Mouse (Mus musculus) ovary, postnatal 10 days (tissue): ENCODE data around the gene Hoxa6.

Experiments used
- DNase-seq: peaks from one replicate; pipeline ENCODE4 v3.0.0; 2022; ENCODE audit warnings: low spot score

Hoxa6 gene

DNA sequence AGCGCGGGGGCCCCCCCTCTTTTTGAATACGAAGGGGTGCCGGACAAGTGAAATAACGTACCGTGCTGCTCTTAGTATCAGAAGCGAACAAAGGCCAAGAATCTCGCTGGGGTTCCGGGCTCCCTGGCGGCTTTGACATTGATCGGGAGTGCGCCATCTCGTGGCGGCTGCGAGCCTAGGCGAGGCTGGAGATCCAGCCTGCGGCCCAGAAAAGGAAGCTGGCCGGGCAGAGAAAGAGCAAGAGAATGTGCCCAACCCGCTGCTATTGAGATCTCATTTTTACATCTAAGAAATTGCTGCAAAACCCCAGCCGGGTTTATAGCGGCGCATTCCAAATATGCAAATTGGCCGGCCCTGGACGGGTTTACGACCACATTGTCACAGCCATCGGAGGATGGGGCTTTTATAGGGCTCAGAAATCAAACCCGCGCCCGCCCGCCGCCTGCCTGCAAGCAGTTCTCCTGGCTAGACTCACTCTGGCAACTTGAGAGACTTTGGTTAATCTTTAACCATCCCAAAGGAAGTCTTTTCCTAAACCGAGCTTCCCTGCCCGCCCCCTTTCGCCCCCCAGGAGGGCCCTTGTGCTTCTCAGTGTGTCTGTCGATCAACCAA, 32.0 kb upstream of the Hoxa6 start, which contains the start of gene Hoxa10:
Gene Hoxa10 (minus strand): TSS at position 466 of the 612 bp plus-strand sequence.
- no peak for DNase-seq

DNA sequence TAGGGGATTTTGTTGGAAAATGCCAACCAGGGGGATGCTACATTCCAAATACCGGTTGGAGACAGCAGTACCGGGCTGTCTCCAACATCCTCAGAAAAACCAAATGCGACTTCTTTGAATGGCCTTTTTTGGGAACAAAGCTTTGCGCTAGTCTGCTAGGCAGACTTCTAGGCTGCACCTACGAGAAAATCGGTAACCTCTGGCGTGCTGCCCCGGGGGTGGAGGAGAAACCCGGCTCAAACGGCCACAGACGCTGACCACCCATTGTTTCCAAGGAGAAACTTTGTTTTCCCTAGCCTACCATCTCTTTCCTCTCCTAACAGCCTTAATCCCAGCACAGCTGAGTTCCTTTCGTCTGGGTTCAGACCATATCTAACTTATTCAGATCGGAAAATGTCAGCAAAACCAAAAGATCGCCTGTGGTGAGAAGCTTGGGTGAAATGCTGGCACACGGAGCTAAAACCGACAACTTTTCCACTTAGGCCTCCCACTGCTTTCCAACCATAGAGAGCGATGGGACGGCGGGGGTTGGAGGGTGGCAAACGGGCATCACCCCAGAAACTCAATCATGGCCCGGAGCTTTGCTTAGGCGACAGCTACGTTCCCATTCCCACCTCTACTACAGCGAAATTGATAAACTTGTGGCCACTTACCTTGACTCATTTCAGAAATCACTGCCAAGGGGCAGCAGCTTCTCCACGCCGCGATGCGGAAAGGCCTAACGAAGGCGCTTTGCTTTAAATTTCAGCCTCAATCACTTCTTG, 31.3 kb upstream of the Hoxa6 start:
- no peak for DNase-seq

DNA sequence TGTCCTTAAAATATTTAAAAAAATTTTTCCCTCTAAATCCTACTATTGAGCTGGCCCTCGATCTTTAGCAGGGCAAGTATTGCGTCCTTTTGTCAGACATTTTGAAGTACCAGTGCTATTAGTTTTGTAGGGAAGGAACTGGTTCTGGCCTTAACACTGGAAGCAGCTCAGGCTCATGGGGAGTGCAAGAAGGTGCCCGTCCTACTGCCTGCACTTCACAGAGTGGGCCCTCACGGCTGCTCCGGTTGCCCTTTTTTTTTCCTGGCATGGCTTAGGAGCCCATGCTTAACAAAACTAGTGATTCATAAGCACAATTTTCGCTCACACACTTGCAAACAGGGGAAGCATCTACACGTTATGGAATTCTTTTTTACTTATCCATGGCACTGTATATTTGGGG, 30.5 kb upstream of the Hoxa6 start:
- DNase-seq = no peak

DNA sequence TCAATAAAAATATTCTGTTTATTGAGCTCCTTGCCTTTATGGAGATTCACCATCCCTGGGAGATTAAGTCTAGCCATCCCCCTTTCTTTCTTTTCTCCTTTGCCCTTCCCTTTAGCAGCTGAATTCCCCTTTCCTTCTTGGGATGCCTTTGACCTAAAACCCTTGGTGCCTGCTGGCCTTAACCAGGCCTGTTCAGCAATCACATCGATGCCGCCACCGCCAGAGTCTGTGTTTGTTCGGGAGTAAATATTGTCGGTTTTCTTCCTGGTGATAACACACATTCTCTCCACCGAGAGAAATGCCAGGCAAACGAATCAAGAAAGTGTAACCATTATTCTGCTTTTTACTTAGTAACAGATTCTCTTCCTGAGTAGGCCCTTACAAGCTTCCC, 29.6 kb upstream of the Hoxa6 start:
- DNase-seq = no peak

DNA sequence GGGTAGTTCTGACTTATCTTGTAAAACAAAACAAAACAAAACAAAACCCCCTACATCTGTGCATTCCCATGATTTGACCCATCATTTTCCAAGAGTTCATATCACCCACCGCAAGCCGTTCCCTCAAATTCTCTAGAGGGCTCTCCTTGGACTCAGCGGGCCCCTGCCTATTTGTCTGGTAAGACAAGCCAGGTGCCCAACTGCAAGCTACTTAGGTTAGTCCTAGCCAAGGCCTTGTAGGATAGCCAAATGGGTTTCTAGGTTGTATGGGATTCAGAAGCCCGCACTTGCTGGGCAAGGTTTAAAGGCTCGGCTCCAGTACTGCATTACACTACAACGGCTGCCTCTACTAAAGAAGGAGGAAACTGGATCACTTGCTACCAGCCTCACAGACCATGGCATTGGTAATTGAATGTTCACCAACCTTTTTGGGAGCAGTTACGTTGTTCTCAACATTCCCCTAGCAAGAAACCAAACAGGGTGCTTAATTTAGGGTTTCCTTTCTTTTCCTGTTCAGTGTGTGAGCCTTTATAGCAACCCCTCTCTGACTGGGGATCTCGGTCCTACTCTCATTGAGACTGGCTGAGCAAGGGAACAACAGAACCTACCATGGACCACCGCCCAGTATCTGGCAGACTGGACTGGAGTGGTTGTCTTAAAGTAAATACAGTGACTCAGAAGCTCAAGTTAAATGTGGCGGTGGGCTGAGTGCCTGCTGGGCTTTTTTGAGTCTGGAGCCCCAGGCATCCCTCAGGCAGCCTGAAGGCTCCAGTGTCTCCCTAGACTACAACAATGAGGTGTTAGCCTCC, 29.0 kb upstream of the Hoxa6 start:
- DNase-seq = no peak

DNA sequence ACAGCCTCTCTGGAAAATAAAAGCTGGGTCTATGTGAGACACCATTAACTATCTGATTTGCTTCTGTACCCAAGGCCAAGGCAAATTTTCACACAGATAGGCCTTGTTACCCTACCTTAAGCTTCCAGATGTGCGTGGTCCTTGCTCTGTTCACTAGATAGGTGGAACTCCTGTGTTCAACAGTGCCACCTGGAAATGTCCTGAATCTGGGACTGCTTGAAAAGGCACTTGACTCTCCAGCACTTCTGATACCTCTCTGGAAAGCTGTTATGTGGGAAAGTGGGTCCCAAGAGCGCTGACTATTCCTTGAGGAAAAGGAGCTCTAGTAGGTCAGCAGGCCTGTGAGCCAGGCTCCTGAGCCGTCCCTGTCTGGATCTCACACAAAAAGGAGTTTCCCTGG, 28.3 kb upstream of the Hoxa6 start:
- no peak for DNase-seq

DNA sequence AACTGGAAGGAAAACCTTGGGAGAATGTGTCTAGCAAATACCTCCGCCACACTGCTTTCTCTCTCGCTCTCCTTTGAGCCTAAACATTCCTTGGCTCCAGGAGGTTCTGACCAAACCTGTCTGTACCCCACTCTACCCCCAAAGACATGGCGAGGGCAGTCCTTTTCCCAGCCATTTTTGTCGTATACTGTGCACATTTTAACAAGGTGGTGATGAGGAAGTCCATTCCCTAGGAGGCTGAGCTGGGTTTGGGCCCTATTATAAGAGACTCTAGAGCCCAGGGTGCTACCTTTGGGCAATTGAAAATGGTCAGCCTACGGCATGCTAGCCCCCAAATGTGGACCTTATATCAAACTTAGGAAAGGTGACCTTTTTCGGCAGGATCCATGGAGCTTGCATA, 27.3 kb upstream of the Hoxa6 start:
- no peak for DNase-seq

DNA sequence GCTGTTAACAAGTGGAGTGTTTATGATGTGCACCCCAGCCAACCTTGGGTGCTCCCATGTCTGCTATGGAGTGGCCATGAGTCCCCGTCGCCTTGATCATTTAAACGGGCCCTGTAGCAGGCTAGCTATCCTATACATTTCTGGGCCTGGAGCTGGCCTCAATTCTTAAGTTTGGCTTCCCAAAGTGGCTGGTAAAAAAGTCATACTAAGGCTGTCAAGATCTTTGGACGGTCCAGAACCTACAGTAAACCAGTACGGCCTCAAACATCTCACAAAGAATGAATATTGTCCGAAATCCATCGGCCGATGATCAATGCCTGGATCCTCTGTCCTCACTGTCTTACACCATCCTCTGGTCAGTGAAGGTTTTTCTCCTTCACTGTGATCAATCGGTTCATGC, 26.7 kb upstream of the Hoxa6 start:
- no peak for DNase-seq

DNA sequence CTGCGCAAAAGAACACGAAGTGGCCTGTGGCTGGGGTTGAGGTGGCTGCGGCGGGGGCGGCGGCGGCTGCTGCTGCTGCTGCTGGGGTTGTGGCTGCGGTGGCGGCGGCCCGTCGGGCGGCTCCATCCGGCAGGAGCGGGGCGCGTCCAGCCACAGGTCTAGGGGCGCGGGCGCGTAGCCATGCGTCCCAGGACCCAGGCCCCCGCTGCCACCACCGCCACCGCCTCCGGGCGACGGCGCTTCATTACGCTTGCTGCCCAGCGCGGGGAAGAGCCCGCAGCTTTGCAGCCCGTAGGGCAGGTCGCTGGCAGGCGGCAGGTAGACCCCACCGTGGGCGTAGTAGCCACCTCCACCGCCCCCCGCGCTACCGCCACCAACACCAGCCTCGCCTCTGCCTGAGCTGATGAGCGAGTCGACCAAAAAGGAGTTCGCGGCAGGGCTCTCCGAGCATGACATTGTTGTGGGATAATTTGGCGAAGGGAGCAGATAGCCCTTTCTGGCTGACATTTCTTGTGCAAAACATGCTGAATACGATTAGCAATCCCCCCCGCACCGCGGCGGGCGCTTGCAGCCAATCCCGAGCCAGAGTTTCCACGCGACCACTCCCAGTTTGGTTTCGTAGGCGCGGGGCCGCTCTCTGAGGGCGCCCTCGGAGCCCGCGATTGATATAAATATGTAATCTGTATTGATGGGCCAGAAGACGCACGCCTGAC, 26.1 kb upstream of the Hoxa6 start:
- no peak for DNase-seq

DNA sequence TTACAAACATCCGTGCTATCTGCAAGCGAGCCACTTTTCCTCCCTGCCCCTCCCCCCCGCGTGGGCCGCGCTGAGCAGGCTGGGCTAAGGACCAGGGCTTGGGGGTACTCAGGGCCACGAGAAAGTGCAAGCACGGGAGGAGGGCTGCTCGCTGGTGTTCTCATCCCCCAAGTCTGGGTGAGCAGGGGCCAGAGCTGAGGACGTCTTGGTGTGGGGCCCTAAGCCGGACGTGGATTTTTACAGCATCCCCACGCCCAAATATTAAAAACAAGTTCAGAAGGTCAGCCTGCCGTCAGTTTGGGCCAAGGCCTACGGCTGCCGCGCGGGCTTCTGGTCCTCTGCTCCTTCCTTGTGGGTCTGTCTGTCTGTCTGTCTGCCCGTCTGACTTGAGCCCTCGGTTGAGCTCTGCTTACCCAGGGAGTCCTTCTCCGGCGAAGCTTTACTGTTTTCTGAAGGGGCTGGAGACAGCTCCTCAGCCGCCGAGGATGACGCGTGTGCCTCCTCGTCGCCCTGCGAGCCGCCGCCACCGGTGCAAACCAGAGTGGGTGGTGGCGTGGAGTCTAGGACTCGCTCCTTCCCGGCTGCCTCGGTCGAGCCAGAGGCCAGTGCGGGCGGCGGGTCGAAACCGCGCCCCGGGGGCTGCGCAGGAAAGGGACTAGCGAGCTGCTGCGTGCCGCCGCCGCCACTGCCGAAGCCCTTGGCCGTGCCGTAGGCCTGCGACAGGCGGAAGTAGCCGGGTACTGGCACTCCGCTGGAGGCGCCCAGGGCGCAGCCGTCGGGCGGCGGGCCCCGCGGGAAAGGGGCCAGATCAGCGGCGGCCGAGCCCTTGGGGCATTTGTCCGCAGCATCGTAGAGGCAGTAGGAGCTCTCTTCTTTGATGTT, 25.3 kb upstream of the Hoxa6 start:
- no peak for DNase-seq

DNA sequence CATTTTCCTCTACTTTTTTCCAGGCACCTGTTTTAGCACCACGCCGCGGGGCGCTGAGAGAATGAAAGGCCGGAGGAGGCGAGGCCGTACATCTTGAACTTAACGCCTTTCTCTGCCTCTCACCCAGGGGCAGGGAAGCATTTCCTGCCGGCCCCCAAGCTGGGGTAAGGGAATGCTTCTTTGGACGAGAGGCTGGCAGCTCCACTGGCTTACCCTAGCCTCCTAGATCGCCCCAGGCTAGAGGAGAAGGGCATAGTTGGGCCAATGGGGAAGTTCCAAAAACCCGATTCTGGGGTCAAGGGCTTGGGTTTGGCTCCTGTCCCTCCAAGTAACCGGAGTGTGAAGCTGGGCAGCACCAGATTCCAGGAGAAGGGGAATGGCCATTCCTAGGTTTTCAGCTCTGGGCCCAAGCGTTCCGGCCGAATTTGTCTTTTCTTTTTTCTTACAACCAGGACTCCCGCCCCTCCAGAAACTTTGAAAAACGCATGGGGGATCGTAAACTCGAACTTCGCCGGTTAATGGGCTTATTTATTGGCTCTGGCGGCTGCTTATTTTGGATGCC, 24.5 kb upstream of the Hoxa6 start:
- no peak for DNase-seq

DNA sequence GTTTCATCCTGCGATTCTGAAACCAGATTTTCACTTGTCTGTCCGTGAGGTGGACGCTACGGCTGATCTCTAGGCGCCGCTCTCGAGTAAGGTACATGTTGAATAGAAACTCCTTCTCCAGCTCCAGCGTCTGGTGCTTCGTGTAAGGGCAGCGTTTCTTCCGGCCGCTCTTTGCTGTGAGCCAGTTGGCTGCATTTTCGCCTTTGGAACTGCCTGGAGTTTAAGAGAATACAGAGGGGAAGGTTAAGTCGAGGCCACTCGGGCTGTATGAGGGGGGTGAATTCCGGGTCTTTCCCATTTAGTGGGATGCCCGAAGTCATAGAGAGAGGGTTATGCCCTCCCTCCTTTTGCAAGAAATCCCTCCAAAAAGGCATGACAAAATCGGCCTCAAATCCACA, 24.0 kb upstream of the Hoxa6 start:
- DNase-seq = no peak

DNA sequence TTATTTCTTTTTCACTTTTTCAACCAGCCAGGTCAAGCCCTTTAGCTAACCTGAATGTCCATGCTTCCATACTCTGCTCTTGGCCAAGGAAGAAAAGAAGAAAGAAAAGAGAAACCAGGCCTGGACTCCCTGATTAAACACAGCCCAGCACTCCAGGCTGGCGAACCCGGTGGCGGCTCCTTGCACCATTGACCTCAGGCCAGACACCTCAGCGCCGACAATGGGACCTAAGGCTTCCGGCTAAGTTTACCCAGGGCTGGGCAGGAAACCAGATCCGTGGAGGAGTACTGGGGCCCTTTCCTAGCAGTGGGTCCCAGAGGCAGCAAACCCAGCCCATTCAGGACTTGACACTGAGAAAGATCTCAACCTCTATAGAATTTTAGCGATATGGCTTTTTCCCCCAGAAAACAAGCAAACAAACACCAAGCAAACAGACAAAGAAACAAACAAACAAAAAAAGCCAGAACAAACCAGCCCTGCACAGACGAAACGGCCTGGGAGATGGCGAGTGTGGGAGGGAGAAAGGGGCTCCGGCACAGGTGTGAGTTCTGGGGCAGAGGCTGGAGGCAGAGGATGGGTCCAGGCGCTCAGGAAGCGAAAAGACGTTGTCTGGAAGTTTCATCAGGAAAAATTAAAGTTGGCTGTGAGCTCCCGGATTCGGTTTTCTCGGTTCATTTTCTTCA, 23.5 kb upstream of the Hoxa6 start:
- DNase-seq = no peak

DNA sequence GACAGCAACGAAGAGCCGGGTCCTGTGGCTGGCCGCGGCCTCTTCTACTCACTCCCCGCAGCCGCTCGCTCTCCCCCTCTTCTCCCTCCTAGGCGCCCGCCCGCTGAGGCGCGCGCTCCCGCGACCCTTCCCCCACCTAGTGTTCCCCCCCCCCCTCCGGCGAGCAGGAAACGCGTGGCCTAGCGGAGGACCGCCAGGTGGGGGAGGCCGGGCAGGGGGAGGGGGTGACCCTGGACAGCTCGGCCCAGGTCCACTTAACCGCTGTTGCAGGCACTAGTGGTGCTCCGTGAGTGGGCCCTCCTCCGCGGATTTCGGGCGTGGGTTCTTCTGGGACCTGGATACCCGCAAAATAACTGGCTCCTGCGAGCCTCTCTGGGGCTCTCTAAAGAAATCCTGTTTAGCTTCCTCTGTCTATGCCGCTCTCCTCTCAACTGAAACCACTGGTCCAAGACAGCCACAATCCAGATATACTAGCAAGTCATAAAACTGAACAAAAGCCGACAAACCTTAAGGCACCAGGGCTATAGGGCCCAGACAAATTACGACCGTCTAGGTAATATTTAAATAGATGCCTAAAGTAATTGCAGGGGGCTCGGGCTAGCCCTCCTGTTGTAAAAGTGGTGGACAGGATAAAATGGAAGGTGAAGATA, 22.1 kb upstream of the Hoxa6 start, which contains the start of gene Hoxa9:
Gene Hoxa9 (minus strand): TSS at position 574 of the 650 bp plus-strand sequence.
- no peak for DNase-seq

DNA sequence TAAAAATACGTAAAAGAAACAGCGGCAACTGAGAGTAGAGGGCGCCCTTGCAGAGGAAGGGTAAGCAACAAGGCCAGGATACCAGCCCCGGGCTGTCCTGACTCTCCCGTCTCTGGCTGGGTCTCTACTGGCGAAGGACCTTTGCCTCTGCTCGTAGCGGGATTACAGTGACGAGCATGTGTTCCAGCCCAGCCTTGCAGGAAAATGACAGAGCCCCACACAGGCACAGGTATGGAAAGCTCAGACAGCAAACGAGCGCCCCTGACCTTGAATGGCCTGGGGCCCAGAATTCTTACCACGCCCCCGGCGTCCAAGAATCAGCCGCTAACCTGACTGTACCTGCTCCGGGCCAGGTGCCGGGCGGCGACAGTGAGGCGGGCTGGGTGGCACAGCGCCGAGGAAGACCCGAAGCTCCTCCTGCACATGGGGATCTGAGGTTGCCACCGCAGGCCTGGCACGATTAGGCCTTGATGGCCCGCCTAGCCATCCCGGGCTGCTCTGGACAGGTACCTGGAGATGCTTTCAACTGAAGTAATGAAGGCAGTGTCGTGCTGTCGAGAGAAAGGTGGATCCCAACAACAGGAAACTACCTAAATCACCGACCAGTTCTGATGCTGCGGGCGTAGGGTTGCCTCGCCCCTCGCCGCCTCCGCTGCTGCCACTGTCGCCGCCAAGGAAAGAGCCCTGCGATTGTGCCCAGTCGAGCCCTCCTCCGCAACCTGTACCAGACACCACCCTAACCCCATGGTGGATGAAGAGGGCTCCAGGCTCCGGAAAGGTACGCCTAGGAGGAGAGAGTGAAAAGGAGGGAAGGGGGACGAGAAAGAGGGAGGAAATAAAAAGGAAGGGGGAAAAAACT, 21.3 kb upstream of the Hoxa6 start:
- no peak for DNase-seq

DNA sequence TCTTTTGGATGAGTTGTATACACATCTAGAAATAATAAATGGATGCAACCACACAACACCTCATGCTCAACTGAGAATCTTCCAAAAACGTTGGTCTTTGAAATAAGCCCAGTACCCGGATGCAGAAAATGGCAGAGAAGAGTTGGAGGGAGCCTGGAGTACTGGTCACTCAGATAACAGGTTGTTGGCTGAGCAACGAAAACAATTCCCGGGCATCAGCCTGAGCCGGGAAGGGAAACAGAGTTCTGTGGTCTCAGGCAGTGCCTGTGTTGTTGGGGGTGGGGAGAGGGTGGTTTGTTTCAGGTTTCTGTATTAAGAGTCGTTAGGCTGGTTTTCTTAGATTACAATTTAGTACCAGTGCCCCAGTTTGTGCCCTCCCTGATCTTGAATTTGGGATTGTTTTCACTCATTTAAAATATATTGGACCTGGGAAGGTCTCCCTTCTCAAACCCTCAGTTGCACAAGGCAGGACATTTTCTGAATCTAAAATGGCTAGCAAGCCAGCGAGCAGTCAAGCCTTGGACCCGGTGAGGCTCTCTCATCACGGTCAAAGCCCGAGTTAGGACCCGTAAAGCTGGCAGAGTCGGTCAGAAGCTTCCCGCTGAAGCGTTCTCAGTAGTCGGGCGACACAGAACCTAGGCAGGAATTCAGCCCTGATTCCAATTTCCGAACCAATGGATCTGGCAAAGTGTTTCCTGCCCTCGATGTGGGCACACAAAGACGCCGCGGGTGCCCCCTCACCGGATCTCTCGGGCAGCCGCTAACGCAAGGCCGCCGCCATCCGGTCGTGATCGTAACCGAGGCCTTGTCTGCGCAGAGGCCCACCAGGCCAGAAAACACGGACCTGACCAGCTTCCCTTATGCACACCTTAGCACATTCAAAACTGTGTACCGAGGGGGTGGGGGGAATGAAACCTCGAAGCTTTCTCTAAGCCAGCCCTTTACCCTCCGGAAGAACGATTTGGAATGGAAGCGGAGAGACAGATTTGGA, 20.2 kb upstream of the Hoxa6 start:
- DNase-seq = no peak

DNA sequence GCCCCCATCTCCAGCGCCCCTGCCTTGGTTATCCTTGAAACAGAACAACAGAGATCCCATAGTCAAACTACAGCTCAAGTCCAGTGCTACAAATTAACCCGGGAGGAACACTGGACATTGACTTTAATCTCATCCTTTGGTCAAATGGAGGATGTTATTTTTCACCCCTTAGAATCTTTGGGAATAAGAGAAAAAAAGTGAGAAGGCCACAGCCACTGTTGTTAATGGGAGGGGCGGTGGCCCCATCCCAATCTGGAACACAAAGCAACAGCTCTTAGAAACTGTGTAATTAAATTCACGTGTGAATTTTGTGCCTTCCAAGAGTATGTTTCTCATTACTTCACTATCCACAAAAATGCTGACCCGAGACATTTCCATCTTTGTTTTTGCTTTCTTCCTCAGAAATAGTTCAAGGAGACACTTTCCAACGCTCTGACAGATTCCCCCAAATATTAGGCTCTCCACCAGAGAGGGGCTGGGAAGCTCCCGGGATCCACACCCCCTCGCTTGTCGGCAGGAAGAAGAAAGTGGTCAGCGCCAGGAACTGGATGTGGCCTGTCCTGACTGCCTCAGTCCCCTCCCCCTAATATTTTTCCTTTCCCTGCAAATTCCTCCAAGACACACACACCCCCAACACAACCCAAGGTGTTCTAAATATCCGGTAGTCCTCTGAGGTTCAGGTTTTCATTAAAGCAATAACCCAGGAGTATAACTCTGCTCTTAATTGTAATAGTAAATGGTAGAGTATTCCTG, 19.1 kb upstream of the Hoxa6 start:
- no peak for DNase-seq
